Mouse (Mus musculus): ENCODE measurements around the gene Gm21887.
"Not testable (repeated sequence)": the region's sequence is repeated elsewhere in the genome, so short reads cannot be mapped to it uniquely, and the experiment has no call there.

The Gm21887 gene

DNA sequence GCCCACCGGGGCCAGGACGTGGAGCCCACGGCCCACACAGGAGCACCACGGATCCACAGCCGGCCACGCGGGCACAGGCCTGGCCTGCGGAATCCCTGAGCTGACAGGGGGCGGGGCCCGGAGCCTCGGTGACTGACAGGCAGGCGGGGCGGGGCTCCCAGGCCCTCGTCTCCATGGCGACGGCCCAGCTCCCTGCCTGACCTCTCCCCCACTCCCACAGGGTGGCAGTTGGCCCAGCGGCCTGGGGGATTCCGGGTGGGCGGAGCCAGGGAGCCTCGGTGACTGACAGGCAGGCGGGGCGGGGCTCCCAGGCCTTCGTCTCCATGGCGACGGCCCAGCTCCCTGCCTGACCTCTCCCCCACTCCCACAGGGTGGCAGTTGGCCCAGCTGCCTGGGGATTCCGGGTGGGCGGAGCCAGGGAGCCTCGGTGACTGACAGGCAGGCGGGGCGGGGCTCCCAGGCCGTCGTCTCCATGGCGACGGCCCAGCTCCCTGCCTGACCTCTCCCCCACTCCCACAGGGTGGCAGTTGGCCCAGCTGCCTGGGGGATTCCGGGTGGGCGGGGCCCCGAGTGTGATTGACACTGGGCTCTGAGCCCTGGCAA lies 11.5 kb upstream of the Gm21887 start:
- peak; percentile 100 for DNase-seq (ENCODE audit: low read depth)

DNA sequence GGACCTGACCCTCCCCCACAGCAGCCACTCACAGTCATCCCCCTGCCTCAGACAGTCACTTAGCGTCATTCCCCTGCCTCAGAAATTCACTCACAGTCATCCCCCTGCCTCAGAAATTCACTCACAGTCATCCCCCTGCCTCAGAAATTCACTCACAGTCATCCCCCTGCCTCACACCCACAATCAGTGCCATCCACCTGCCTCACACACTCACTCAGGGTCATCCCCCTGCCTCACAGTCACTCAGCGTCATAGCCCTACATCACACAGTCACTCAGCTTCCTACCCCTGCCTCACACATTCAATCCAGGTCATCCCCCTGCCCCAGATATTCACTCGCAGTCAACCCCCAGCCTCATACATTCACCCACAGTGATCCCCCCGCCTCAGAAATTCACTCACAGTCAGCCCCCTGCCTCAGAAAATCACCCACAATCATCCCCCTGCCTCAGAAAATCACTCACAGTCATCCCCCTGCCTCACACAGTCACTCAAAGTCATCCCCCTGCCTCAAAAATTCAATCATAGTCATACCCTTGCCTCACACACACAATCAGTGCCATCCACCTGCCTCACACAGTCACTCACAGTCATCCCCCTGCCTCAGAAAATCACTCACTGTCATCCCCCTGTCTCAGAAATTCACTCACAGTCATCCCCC lies 10.8 kb upstream of the Gm21887 start:
- not testable (repeated sequence) for DNase-seq (ENCODE audit: low read depth)

DNA sequence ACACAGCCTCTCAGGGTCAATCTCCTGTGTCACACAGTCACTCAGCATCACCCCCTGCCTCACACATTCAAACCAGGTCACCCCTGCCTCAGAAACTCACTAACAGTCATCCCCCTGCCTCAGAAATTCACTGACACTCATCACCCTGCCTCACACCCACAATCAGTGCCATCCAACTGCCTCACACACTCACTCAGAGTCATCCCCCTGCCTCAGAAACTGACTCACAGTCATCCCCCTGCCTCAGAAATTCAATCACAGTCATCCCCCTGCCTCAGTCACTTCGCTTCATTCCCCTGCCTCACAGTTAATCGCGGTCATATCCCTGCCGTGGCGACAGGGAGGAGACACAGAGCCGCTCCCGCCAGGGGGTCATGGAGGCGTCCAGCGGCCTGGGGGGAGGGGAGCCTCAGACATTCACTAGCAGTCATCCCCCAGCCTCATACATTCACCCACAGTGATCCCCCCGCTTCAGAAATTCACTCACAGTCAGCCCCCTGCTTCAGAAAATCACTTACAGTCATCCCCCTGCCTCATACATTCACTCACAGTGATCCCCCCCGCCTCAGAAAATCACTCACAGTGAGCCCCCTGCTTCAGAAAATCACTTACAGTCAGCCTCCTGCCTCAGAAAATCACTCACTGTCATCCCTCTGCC lies 10.1 kb upstream of the Gm21887 start:
- peak; percentile 66 for DNase-seq (ENCODE audit: low read depth)

DNA sequence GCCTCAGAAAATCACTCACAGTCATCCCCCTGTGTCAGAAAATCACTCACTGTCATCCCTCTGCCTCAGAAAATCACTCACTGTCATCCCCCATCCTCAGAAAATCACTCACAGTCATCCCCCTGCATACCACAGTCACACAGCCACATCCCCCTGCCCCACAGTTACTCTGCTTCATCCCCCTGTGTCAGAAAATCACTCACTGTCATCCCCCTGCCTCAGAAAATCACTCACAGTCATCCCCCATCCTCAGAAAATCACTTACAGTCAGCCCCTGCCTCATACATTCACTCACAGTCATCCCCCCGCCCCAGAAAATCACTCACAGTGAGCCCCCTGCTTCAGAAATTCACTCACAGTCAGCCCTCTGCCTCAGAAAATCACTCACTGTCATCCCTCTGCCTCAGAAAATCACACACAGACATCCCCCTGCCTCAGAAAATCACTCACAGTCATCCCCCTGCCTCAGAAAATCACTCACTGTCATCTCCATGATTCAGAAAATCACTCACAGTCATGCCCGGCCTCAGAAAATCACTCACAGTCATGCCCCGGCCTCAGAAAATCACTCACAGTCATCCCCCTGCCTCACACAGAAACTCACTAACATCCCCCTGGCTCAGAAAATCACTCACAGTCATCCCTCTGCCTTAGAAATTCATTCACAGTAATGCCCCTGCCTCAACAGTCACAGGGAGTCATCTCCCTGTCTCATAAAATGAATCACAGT lies 9.4 kb upstream of the Gm21887 start:
- not testable (repeated sequence) for DNase-seq (ENCODE audit: low read depth)

DNA sequence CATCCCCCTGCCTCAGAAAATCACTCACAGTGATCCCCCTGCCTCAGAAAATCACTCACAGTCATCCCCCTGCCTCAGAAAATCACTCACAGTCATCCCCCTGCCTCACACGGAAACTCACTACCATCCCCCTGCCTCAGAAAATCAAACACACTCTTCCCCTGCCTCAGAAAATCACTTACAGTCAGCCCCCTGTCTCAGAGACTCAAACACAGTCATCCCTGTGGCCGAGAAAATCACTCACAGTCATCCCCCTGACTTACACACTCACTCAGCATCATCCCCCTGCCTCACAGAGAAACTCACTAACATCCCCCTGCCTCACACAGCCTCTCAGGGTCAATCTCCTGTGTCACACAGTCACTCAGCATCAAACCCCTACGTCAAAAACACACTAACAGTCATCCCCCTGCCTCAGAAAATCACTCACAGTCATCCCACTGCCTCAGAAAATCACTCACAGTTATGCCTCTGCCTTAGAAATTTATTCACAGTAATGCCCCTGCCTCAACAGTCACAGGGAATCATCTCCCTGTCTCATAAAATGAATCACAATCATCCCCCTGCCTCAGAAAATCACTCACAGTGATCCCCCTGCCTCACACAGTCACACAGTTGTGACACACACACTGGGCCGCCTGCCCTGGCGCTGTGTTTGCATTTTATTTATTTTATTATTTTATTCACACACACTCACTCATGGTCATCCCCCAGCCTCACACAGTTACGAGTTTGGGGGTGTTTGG lies 8.6 kb upstream of the Gm21887 start:
- peak; percentile 62 for DNase-seq (ENCODE audit: low read depth)

DNA sequence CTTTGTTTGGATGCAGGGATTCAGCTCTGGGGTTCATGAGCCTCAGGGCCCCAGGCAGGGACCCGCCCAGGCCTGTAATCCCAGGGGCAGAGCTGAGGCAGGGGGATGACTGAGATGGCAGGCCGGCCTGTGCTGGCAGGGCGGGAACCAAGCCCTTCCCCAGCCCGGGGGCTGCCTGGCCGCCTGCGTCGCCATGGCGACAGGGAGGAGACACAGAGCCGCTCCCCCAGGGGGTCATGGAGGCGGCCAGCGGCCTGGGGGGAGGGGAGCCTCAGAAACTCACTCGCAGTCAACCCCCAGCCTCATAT lies 8.1 kb upstream of the Gm21887 start:
- DNase-seq (ENCODE audit: low read depth) = not testable (repeated sequence)

DNA sequence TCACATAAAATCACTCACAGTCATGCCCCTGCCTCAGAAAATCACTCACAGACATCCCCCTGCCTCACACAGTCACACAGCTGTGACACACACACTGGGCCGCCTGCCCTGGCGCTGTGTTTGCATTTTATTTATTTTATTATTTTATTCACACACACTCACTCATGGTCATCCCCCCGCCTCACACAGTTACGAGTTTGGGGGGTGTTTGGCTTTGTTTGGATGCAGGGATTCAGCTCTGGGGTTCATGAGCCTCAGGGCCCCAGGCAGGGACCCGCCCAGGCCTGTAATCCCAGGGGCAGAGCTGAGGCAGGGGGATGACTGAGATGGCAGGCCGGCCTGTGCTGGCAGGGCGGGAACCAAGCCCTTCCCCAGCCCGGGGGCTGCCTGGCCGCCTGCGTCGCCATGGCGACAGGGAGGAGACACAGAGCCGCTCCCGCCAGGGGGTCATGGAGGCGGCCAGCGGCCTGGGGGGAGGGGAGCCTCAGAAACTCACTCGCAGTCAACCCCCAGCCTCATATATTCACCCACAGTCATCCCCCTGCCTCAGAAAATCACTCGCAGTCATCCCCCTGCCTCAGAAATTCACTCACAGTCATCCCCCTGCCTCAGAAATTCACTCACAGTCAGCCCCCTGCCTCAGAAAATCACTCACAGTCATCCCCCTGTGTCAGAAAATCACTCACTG lies 6.8 kb upstream of the Gm21887 start:
- DNase-seq (ENCODE audit: low read depth) = not testable (repeated sequence)

DNA sequence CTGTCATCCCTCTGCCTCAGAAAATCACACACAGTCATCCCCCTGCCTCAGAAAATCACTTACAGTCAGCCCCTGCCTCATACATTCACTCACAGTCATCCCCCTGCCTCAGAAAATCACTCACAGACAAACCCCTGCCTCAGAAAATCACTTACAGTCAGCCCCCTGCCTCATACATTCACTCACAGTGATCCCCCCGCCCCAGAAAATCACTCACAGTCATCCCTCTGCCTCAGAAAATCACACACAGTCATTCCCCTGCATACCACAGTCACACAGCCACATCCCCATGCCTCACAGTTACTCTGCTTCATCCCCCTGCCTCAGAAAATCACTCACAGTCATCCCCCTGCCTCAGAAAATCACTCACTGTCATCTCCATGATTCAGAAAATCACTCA lies 5.9 kb upstream of the Gm21887 start:
- not testable (repeated sequence) for DNase-seq (ENCODE audit: low read depth)

DNA sequence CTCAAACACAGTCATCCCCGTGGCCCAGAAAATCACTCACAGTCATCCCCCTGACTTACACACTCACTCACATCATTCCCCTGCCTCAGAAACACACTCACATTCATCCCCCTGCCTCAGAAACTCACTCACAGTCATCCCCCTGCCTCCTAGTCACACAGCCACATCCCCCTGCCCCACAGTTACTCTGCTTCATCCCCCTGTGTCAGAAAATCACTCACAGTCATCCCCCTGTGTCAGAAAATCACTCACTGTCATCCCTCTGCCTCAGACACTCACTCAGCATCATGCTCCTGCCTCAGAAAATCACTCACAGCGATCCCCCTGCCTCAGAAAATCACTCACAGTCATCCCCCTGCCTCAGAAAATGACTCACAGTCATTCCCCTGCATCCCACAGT lies 5.2 kb upstream of the Gm21887 start:
- peak; percentile 53 for DNase-seq (ENCODE audit: low read depth)

DNA sequence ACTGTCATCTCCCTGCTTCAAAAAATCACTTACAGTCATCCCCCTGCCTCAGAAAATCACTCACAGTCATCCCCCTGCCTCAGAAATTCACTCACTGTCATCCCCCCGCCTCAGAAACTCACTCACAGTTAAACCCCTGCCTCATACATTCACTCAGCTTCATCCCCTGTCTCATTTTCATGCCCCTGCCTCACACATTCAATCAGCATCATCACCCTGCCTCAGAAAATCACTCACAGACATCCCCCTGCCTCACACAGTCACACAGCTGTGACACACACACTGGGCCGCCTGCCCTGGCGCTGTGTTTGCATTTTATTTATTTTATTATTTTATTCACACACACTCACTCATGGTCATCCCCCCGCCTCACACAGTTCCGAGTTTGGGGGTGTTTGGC lies 4.7 kb upstream of the Gm21887 start:
- not testable (repeated sequence) for DNase-seq (ENCODE audit: low read depth)

DNA sequence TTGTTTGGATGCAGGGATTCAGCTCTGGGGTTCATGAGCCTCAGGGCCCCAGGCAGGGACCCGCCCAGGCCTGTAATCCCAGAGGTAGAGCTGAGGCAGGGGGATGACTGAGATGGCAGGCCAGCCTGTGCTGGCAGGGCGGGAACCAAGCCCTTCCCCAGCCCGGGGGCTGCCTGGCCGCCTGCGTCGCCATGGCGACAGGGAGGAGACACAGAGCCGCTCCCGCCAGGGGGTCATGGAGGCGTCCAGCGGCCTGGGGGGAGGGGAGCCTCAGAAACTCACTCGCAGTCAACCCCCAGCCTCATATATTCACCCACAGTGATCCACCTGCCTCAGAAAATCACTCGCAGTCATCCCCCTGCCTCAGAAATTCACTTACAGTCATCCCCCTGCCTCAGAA lies 4.3 kb upstream of the Gm21887 start:
- DNase-seq (ENCODE audit: low read depth) = not testable (repeated sequence)

DNA sequence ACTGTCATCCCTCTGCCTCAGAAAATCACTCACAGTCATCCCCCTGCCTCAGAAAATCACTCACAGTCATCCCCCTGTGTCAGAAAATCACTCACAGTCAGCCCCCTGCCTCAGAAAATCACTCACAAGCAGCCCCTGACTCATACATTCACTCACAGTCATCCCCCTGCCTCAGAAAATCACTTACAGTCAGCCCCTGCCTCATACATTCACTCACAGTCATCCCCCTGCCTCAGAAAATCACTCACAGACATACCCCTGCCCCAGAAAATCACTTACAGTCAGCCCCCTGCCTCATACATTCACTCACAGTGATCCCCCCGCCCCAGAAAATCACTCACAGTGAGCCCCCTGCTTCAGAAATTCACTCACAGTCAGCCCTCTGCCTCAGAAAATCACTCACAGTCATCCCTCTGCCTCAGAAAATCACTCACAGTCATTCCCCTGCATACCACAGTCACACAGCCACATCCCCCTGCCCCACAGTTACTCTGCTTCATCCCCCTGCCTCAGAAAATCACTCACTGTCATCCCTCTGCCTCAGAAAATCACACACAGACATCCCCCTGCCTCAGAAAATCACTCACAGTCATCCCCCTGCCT lies 3.7 kb upstream of the Gm21887 start:
- not testable (repeated sequence) for DNase-seq (ENCODE audit: low read depth)

DNA sequence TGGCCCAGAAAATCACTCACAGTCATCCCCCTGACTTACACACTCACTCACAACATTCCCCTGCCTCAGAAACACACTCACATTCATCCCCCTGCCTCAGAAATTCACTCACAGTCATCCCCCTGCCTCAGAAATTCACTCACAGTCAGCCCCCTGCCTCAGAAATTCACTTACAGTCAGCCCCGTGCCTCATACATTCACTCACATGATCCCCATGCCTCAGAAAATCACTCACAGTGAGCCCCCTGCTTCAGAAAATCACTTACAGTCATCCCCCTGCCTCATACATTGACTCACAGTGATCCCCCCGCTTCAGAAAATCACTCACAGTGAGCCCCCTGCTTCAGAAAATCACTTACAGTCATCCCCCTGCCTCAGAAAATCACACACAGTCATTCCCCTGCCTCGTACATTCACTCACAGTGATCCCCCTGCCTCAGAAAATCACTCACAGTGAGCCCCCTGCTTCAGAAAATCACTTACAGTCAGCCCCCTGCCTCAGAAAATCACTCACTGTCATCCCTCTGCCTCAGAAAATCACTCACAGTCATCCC lies 2.7 kb upstream of the Gm21887 start:
- not testable (repeated sequence) for DNase-seq (ENCODE audit: low read depth)

DNA sequence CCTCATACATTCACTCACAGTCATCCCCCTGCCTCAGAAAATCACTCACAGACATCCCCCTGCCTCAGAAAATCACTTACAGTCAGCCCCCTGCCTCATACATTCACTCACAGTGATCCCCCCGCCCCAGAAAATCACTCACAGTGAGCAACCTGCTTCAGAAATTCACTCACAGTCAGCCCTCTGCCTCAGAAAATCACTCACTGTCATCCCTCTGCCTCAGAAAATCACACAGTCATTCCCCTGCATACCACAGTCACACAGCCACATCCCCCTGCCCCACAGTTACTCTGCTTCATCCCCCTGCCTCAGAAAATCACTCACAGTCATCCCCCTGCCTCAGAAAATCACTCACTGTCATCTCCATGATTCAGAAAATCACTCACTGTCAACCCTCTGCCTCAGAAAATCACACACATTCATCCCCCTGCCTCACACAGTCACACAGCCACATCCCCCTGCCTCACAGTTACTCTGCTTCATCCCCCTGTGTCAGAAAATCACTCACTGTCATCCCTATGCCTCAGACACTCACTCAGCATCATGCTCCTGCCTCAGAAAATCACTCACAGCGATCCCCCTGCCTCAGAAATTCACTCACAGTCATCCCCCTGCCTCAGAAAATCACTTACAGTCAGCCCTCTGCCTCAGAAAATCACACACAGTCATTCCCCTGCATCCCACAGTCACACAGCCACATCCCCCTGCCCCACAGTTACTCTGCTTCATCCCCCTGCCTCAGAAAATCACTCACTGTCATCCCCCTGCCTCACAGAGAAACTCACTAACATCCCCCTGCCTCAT lies 1.9 kb upstream of the Gm21887 start:
- DNase-seq (ENCODE audit: low read depth) = not testable (repeated sequence)

DNA sequence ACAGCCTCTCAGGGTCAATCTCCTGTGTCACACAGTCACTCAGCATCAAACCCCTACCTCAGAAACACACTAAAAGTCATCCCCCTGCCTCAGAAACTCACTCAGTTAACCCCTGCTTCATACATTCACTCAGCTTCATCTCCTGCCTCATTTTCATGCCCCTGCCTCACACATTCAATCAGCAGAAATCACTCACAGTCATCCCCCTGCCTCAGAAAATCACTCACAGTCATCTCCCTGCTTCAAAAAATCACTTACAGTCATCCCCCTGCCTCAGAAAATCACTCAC lies 1.3 kb upstream of the Gm21887 start:
- DNase-seq (ENCODE audit: low read depth) = not testable (repeated sequence)

DNA sequence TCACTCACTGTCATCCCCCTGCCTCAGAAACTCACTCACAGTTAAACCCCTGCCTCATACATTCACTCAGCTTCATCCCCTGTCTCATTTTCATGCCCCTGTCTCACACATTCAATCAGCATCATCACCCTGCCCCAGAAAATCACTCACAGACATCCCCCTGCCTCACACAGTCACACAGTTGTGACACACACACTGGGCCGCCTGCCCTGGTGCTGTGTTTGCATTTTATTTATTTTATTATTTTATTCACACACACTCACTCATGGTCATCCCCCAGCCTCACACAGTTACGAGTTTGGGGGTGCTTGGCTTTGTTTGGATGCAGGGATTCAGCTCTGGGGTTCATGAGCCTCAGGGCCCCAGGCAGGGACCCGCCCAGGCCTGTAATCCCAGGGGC lies 875 bp upstream of the Gm21887 start:
- peak; percentile 63 for DNase-seq (ENCODE audit: low read depth)

DNA sequence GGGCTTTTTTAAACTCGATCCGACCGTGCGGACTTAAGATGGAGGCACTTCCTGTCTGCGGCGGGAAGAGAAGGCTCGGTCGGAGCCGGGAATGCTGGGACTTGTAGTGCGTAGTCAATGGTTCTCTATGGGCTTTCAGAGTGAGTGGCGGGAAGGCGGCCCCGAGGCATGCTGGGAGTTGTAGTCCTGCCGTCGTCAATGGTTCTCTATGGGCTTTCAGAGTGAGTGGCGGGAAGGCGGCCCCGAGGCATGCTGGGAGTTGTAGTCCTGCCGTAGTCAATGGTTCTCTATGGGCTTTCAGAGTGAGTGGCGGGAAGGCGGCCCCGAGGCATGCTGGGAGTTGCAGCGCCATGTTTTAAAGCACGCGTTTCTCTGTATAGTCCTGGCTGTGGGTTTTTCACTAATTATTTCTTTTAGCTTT lies 352 bp downstream of the Gm21887 start:
- DNase-seq (ENCODE audit: low read depth) = peak; percentile 100

DNA sequence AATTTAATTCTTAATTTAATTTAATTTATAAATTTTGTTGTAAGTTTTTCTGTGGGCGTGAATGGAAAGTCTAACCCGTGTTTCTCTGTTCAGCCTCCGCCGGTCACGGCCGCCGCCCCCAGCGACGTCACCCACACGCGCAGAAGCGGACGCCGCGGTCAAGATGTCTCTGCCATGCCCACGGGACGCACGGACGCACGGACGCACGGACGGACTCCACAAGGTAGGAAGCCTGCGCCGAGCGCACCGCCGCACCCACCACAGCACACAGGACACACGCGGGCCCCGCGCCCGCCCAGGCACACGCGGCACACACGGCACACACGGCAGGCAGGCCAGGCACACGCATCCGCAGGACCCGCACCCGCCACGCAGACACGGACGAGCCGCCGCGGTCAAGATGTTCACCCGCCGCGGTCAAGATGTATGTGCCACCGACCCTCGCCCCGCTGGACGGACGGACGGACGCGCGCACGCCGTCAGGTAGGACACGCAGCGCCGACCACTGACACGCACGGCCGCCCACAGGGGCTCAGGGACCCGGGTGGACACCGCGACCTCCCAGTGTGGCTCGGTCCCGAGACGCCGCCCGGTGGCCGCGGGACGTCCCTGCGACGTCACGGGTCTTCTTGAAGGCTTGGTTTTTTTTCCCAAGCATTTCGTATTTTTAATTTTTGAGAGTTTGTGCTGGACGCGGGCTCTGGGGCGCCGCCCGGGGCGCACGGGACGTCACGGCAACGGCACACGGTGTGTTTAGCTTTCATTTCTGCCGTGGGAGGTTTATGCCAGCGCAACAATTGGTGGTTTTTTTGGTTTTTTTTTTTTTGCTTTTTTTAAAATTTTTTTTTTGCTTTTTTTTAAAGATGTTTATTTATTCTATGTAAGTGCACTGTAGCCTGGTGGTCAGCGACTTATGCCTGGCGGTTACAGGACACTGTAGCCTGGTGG lies 1.4 kb downstream of the Gm21887 start:
- DNase-seq (ENCODE audit: low read depth) = peak; percentile 91

DNA sequence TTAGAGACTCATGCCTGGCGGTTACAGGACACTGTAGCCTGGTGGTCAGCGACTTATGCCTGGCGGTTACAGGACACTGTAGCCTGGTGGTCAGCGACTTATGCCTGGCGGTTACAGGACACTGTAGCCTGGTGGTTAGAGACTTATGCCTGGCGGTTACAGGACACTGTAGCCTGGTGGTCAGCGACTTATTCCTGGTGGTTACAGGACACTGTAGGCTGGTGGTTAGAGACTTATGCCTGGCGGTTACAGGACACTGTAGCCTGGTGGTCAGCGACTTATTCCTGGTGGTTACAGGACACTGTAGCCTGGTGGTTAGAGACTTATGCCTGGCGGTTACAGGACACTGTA lies 2.0 kb downstream of the Gm21887 start:
- not testable (repeated sequence) for DNase-seq (ENCODE audit: low read depth)

All from NIH3T3 (cell line).